Mouse (Mus musculus): Measurements from ENCODE around the gene Mns1.

DNA sequence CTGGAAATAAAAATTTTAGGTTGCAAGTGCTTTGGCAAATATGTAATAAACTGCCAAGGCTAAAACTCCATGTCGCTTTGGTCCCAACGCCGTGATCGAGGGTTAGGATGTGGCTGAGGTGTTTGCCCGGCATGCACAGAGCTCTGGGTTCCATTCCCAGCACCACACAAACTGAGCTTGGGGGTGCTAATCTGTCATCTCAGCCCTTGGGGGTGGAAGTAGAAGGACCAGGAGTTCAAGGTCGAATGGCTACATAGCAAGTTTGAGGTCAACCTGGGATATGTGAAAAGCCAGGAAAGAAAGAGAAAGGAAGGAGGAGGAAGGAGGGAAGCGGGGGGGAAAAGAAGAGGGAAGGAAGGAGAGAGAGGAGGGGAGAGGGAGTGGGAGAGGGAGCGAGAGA, 33.4 kb upstream of the Mns1 start:
- TF ChIP-seq CTCF (IDR thresholded peaks at IDR 0.05; ENCODE audit: insufficient read depth, low read length), result no peak
- no peak for TF ChIP-seq POLR2A (IDR thresholded peaks at IDR 0.05; ENCODE audit: borderline replicate concordance, extremely low read depth, low read depth, low read length)

Measured in lung, adult 2 months (tissue).